In genomic region chr8:107387861-107388260, GRCm38 (mm10) we compare ENCODE assay signal across 10 mouse cellular contexts. TPM values are rescaled to one million over a fixed set of nuclear protein-coding genes. Genes with fewer than 3 reads are reported as not detected.
DNase-seq lines count a peak whose midpoint lies in the region; ATAC-seq lines count a peak whose summit lies in the region.
"Had no signal": no experiment of that assay in that cellular context is flagged by ENCODE, and none has a peak within 500 bp of the region (broad histone marks: within the 10 kb centered on the region; RNA-seq: fewer than 3 reads in every experiment).

No protein-coding gene starts in this region.

- H3K4me2 ChIP-seq in neural tube, embryonic 11.5 days (ENCODE audit: low read depth): no peak overlapping the region
- H3K4me2 ChIP-seq in neural tube, embryonic 15.5 days: no peak overlapping the region
- H3K4me2 ChIP-seq: heart, embryonic 15.5 days had no signal

- H3K27me3 ChIP-seq in neural tube, embryonic 11.5 days (ENCODE audit: control insufficient read depth, insufficient read depth, low read length): no peaks in the 10 kb centered on the region
- no peaks in the 10 kb centered on the region for H3K27me3 ChIP-seq in neural tube, embryonic 15.5 days (replicated peaks)
- H3K27me3 ChIP-seq in forebrain, embryonic 10.5 days (ENCODE audit: poor library complexity, severe bottlenecking): no peaks in the 10 kb centered on the region
- H3K27me3 ChIP-seq: heart, embryonic 15.5 days had no signal

- no peaks in the 10 kb centered on the region for H3K4me1 ChIP-seq in neural tube, embryonic 11.5 days (ENCODE audit: control insufficient read depth, insufficient read depth, low read length)
- H3K4me1 ChIP-seq in neural tube, embryonic 15.5 days: peaks cover 18% of the 10 kb centered on the region; the same call in 1 of the 2 replicates
- no peaks in the 10 kb centered on the region for H3K4me1 ChIP-seq in forebrain, embryonic 10.5 days

- peak; percentile 50 for DNase-seq in gastrocnemius, adult 18-20 months (ENCODE audit: low spot score)
- DNase-seq in gastrocnemius, postnatal 25 days: no peak
- peak; percentile 43 for DNase-seq in neural tube, embryonic 11.5 days (ENCODE audit: low spot score)
- DNase-seq in adrenal gland, postnatal 10 days: peak; percentile 72
- peak; percentile 29 for DNase-seq in gastrocnemius, postnatal 14 days
- peak; percentile 55 for DNase-seq in retina, embryonic 14.5 days (ENCODE audit: low spot score)
- DNase-seq in forebrain, embryonic 10.5 days (ENCODE audit: extremely low spot score, low spot score): no peak

- no peaks in the 10 kb centered on the region for H3K36me3 ChIP-seq in neural tube, embryonic 11.5 days (ENCODE audit: control insufficient read depth, insufficient read depth, low read length)
- no peaks in the 10 kb centered on the region for H3K36me3 ChIP-seq in neural tube, embryonic 15.5 days
- H3K36me3 ChIP-seq in forebrain, embryonic 10.5 days (replicated peaks): no peaks in the 10 kb centered on the region
- H3K36me3 ChIP-seq: heart, embryonic 15.5 days had no signal

- ATAC-seq in neural tube, embryonic 11.5 days (ENCODE audit: insufficient read depth, low FRiP score, low TSS enrichment): no peak
- ATAC-seq in neural tube, embryonic 15.5 days (ENCODE audit: low FRiP score): no peak

- intact Hi-C loops in gastrocnemius, postnatal 14 days (cut with DNase I; ENCODE audit: low total_unique reads): loop anchor here (5.0 kb wide), 1 partner anchor 34 kb away; no protein-coding TSS in a partner anchor

- H3K27ac ChIP-seq in neural tube, embryonic 11.5 days (ENCODE audit: low read depth, low read length): no peak overlapping the region
- no peak overlapping the region for H3K27ac ChIP-seq in neural tube, embryonic 15.5 days (replicated peaks)
- no peak overlapping the region for H3K27ac ChIP-seq in forebrain, embryonic 10.5 days
- H3K27ac ChIP-seq: heart, embryonic 15.5 days had no signal

- WGBS in neural tube, embryonic 11.5 days: 67% methylated on average over 5 of the region's 5 CpGs
- WGBS in neural tube, embryonic 15.5 days: 63% methylated on average over 5 of the region's 5 CpGs
- 70% methylated on average over 5 of the region's 5 CpGs for WGBS in forebrain, embryonic 10.5 days

- H3K9me3 ChIP-seq in neural tube, embryonic 11.5 days (ENCODE audit: control insufficient read depth, low read length): no peaks in the 10 kb centered on the region
- H3K9me3 ChIP-seq in neural tube, embryonic 15.5 days (replicated peaks): no peaks in the 10 kb centered on the region
- H3K9me3 ChIP-seq in forebrain, embryonic 10.5 days: no peaks in the 10 kb centered on the region
- H3K9me3 ChIP-seq: heart, embryonic 15.5 days; megakaryocyte, embryonic 14.5 days had no signal

- no peak overlapping the region for H3K4me3 ChIP-seq in neural tube, embryonic 11.5 days (ENCODE audit: low read depth, low read length)
- H3K4me3 ChIP-seq in neural tube, embryonic 15.5 days (replicated peaks): no peak overlapping the region
- no peak overlapping the region for H3K4me3 ChIP-seq in forebrain, embryonic 10.5 days
- H3K4me3 ChIP-seq: heart, embryonic 15.5 days; megakaryocyte, embryonic 14.5 days had no signal

- no peak overlapping the region for H3K9ac ChIP-seq in neural tube, embryonic 11.5 days (ENCODE audit: low read length)
- H3K9ac ChIP-seq in neural tube, embryonic 15.5 days (replicated peaks): no peak overlapping the region
- H3K9ac ChIP-seq: heart, embryonic 15.5 days had no signal

RNA-seq across cellular contexts. Expression of gene Nqo1, which starts 15.1 kb away (rescaled TPM):
- total RNA-seq in gastrocnemius, adult 18-20 months (2021): 10 to 100 TPM; 28.9 to 45.2 TPM
- total RNA-seq in gastrocnemius, postnatal 25 days (2021): 10 to 100 TPM in 1 of 2 experiments, 1 to 10 TPM in 1; 9.8 to 11.7 TPM
- 5.1 and 5.9 TPM in 2 replicates for polyA plus RNA-seq in neural tube, embryonic 11.5 days (2014; fragmentation: Nextera tagmentation; extraction: Ambion mirVana)
- 7.8 and 32.7 TPM in 2 replicates for polyA plus RNA-seq in neural tube, embryonic 15.5 days (2015; fragmentation: Nextera tagmentation; extraction: Ambion mirVana)
- 1 to 10 TPM; 4.1 to 6.9 TPM for total RNA-seq in adrenal gland, postnatal 10 days (2021)
- total RNA-seq in gastrocnemius, postnatal 14 days (2021): 1 to 10 TPM; 3.9 to 4.5 TPM
- polyA plus RNA-seq in forebrain, embryonic 10.5 days (2016; fragmentation: Nextera tagmentation; extraction: Ambion mirVana): 6.3 and 7.7 TPM in 2 replicates

RNA-seq across cellular contexts. Expression of gene Nob1, which starts 37.0 kb away (rescaled TPM):
- total RNA-seq in gastrocnemius, adult 18-20 months (2021): 10 to 100 TPM; 21.4 to 27.5 TPM
- total RNA-seq in gastrocnemius, postnatal 25 days (2021): 10 to 100 TPM; 14.6 to 19.2 TPM
- polyA plus RNA-seq in neural tube, embryonic 11.5 days (2014; fragmentation: Nextera tagmentation; extraction: Ambion mirVana): 70.3 and 82.5 TPM in 2 replicates
- 64.2 and 73.6 TPM in 2 replicates for polyA plus RNA-seq in neural tube, embryonic 15.5 days (2015; fragmentation: Nextera tagmentation; extraction: Ambion mirVana)
- total RNA-seq in adrenal gland, postnatal 10 days (2021): 10 to 100 TPM; 29.4 to 30.6 TPM
- total RNA-seq in gastrocnemius, postnatal 14 days (2021): 10 to 100 TPM; 17.4 to 18.6 TPM
- polyA plus RNA-seq in forebrain, embryonic 10.5 days (2016; fragmentation: Nextera tagmentation; extraction: Ambion mirVana): 99.5 TPM in 2 replicates

RNA-seq across cellular contexts. Expression of gene Wwp2, which starts 48.3 kb away (rescaled TPM):
- 10 to 100 TPM; 13.8 to 14.2 TPM for total RNA-seq in gastrocnemius, adult 18-20 months (2021)
- 10 to 100 TPM; 13.0 to 16.2 TPM for total RNA-seq in gastrocnemius, postnatal 25 days (2021)
- 70.6 and 76.2 TPM in 2 replicates for polyA plus RNA-seq in neural tube, embryonic 11.5 days (2014; fragmentation: Nextera tagmentation; extraction: Ambion mirVana)
- 36.4 and 39.5 TPM in 2 replicates for polyA plus RNA-seq in neural tube, embryonic 15.5 days (2015; fragmentation: Nextera tagmentation; extraction: Ambion mirVana)
- total RNA-seq in adrenal gland, postnatal 10 days (2021): 10 to 100 TPM; 36.7 to 39.7 TPM
- 10 to 100 TPM; 13.1 to 13.9 TPM for total RNA-seq in gastrocnemius, postnatal 14 days (2021)
- 56.8 and 57.9 TPM in 2 replicates for polyA plus RNA-seq in forebrain, embryonic 10.5 days (2016; fragmentation: Nextera tagmentation; extraction: Ambion mirVana)

Comparison
In these comparisons a context has a peak if more than half of its experiments do, and no peak if none do; other contexts are left out.
1. DNase-seq: peak in gastrocnemius, adult 18-20 months (single experiment), neural tube, embryonic 11.5 days (single experiment), adrenal gland, postnatal 10 days (single experiment), gastrocnemius, postnatal 14 days (single experiment) and retina, embryonic 14.5 days (single experiment); none in gastrocnemius, postnatal 25 days (single experiment) and forebrain, embryonic 10.5 days (single experiment).